Mouse (Mus musculus): ENCODE data around the gene Aamdc.

GRCm38 (mm10) chr7:97535531-97535930 is 43.8 kb downstream of the Aamdc start:
- TF ChIP-seq CTCF (IDR thresholded peaks at IDR 0.05; ENCODE audit: extremely low read depth, insufficient read length, insufficient replicate concordance, low read depth, low read length): no peak
- no peak for TF ChIP-seq POLR2A (IDR thresholded peaks at IDR 0.05; ENCODE audit: low read depth, low read length)
